Mouse (Mus musculus) heart, embryonic 15.5 days (tissue): Measurements from ENCODE around the gene Aff3. TPM values are rescaled to one million over a fixed set of nuclear protein-coding genes. Genes with fewer than 3 reads are reported as not detected.

Experiments
- ATAC-seq: fragments of 200-750 bp; cut with Nextera tagmentation; replicated peaks from 2 replicates; pipeline ENCODE4 v1.8.0; 2017; ENCODE audit warnings: low read depth, moderate TSS enrichment; ENCODE audit not compliant: insufficient number of reproducible peaks, insufficient read depth, low FRiP score
- H3K27ac ChIP-seq: fragments of 300-500 bp; sonication (generic); 2 replicates; pipeline ENCODE4 v1.5.1; 2015; ENCODE audit warnings: mild to moderate bottlenecking, inconsistent platforms
- H3K27me3 ChIP-seq: fragments of 300-500 bp; sonication (generic); 2 replicates; pipeline ENCODE4 v1.6.1; 2015; ENCODE audit warnings: inconsistent platforms
- H3K36me3 ChIP-seq: fragments of 300-500 bp; sonication (generic); 2 replicates; pipeline ENCODE4 v1.6.1; 2015; ENCODE audit warnings: mild to moderate bottlenecking, inconsistent platforms
- H3K4me1 ChIP-seq: fragments of 300-500 bp; sonication (generic); replicated peaks from 2 replicates; pipeline ENCODE4 v1.6.1; 2015; ENCODE audit warnings: inconsistent platforms
- H3K4me2 ChIP-seq: fragments of 300-500 bp; sonication (generic); 2 replicates; pipeline ENCODE4 v1.6.1; 2015; ENCODE audit warnings: inconsistent platforms, mild to moderate bottlenecking, moderate library complexity
- H3K4me3 ChIP-seq: fragments of 300-500 bp; sonication (generic); 2 replicates; pipeline ENCODE4 v1.5.1; 2015; ENCODE audit warnings: mild to moderate bottlenecking, inconsistent platforms
- H3K9ac ChIP-seq: fragments of 300-500 bp; sonication (generic); 2 replicates; pipeline ENCODE4 v1.6.1; 2015; ENCODE audit warnings: mild to moderate bottlenecking, inconsistent platforms
- H3K9me3 ChIP-seq: fragments of 300-500 bp; sonication (generic); replicated peaks from 2 replicates; pipeline ENCODE4 v1.6.1; 2016; ENCODE audit warnings: inconsistent platforms
- WGBS: fragments of 180-500 bp; shearing (Covaris S2); methylation state at CpG from one replicate; pipeline ENCODE4 v1.1.7; 2015; ENCODE audit warnings: mixed read lengths; 5-methylcytosine and 5-hydroxymethylcytosine counted together
- polyA plus RNA-seq: library from polyadenylated mRNA; unstranded; fragments of >200 nt; fragmentation: Nextera tagmentation; extraction: Ambion mirVana; gene quantifications from 2 replicates; pipeline ENCODE4 v1.2.1, GENCODE M21; 2015

Gene Aff3
- polyA plus RNA-seq, 1 experiment from 2014 or later, result 2.2 TPM

DNA sequence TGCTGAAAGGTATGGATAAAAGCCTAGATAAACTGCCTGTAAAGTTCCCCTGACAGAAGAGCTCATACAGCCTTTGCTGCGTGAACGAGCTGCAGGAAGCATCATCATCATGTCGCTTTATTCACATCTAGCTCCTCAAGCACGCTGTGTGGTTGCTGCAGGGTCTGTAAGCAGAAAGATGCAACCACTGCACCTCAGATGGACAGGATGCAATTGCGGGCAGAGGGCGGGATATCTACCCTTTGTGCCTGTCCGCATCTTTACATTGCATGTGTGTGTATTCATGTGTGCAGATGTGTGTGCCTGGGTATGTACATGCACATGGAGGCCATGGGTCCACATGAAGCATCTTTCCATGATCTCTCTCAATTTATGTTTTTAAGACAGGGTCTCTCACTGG is 373.9 kb downstream of the Aff3 start:
- no peak for ATAC-seq
- H3K27me3 ChIP-seq, result no peaks in the 10 kb centered on the region
- no peak overlapping the region for H3K4me3 ChIP-seq
- H3K4me1 ChIP-seq, result peaks cover 9% of the 10 kb centered on the region
- H3K4me2 ChIP-seq, result no peak overlapping the region
- H3K9ac ChIP-seq, result no peak overlapping the region
- 85% methylated on average over 7 of the region's 7 CpGs for WGBS
- no peaks in the 10 kb centered on the region for H3K9me3 ChIP-seq
- no peak overlapping the region for H3K27ac ChIP-seq
- no peaks in the 10 kb centered on the region for H3K36me3 ChIP-seq

GRCm38 (mm10) chr1:38289891-38290290 is 374.9 kb downstream of the Aff3 start:
- no peaks in the 10 kb centered on the region for H3K27me3 ChIP-seq
- peaks cover 9% of the 10 kb centered on the region for H3K4me1 ChIP-seq
- H3K36me3 ChIP-seq, result no peaks in the 10 kb centered on the region
- no peak for ATAC-seq
- H3K9me3 ChIP-seq, result no peaks in the 10 kb centered on the region
- no peak overlapping the region for H3K4me3 ChIP-seq
- WGBS, result 47% methylated on average over 5 of the region's 5 CpGs
- no peak overlapping the region for H3K4me2 ChIP-seq
- H3K27ac ChIP-seq, result no peak overlapping the region
- no peak overlapping the region for H3K9ac ChIP-seq

DNA sequence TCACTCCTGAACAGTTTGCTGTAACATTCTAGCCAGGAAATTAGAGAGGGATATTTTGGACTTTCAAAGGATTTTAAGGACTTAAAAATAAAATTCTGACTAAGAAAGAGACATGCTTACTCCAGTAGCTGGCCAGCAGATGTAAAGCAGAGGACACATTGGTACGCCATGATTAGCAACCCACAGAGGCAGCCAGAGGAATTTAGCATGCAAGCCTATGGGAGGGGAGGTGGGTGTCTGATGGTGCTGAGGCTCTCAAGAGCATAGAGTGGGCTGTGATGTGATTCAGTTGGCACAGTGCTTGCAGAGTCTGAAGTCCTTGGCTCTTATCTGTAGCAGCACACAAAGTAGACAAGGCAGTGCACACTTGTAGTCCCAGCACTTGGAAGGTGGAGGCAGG is 376.0 kb downstream of the Aff3 start:
- H3K4me2 ChIP-seq, result no peak overlapping the region
- ATAC-seq, result peak; percentile 35; the same call in 1 of the 2 replicates
- 54% methylated on average over 1 of the region's 1 CpGs for WGBS
- peaks cover 9% of the 10 kb centered on the region for H3K4me1 ChIP-seq
- no peaks in the 10 kb centered on the region for H3K27me3 ChIP-seq
- no peak overlapping the region for H3K27ac ChIP-seq
- H3K9me3 ChIP-seq, result no peaks in the 10 kb centered on the region
- no peak overlapping the region for H3K9ac ChIP-seq
- no peak overlapping the region for H3K4me3 ChIP-seq
- H3K36me3 ChIP-seq, result no peaks in the 10 kb centered on the region

DNA sequence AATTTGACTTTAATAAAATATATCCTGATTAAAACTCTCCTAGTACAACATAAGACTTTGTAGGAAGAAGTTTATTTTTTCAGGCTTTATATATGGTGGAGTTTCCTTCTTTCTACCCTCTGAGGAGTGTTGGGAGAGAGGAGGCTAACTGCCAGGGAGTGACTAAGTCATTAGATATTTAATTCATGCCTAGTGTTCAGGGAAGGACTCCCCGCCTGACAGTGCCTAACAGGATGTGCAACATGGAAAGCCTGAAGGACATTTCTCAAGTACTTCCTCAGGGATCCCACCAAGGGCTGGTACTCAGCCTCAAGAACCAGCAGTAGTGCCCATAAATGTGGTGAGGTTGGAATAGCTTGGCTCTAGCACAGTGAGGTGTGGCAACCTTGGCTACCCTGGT is 378.2 kb downstream of the Aff3 start:
- Histone ChIP-seq H3K9ac (no peak overlapping the region), H3K36me3 (no peaks in the 10 kb centered on the region), H3K4me2 (no peak overlapping the region), H3K4me3 (no peak overlapping the region), H3K9me3 (no peaks in the 10 kb centered on the region), H3K27ac (no peak overlapping the region), H3K4me1 (peaks cover 5% of the 10 kb centered on the region), H3K27me3 (no peaks in the 10 kb centered on the region)
- ATAC-seq, result no peak
- 59% methylated on average over 1 of the region's 1 CpGs for WGBS

- no peak overlapping the region for H3K27ac ChIP-seq
- no peaks in the 10 kb centered on the region for H3K4me1 ChIP-seq
- WGBS, result 81% methylated on average over 7 of the region's 7 CpGs
- H3K9ac ChIP-seq, result no peak overlapping the region
- H3K27me3 ChIP-seq, result no peaks in the 10 kb centered on the region
- no peaks in the 10 kb centered on the region for H3K9me3 ChIP-seq
- ATAC-seq, result no peak
- no peaks in the 10 kb centered on the region for H3K36me3 ChIP-seq
- no peak overlapping the region for H3K4me2 ChIP-seq
- H3K4me3 ChIP-seq, result no peak overlapping the region
These were observed 384.2 kb downstream of the Aff3 start for GRCm38 (mm10) chr1:38280549-38280948.

DNA sequence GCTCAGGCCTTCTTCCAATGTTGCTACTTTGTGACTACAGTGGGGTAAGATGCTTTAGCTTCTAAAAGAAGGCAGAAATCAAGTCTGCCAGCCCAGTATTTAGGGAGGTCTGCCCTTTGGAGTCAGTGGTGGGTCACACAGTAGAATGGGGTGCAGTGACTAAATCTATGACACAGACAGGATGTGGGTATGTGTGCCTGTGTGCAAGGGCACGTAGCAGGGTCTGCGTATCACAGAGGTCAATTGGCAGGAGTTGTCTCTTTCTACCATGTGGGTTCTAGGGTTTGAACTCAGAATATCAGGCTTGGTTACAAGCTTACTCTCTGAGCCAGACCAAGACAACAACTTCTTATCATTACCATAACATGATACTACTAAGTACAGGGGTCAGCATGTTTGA is 393.4 kb downstream of the Aff3 start:
- no peak for ATAC-seq
- H3K9ac ChIP-seq, result no peak overlapping the region
- no peaks in the 10 kb centered on the region for H3K36me3 ChIP-seq
- H3K4me1 ChIP-seq, result peaks cover 10% of the 10 kb centered on the region; the same call in 1 of the 2 replicates
- H3K4me2 ChIP-seq, result no peak overlapping the region
- no peaks in the 10 kb centered on the region for H3K9me3 ChIP-seq
- H3K4me3 ChIP-seq, result no peak overlapping the region
- H3K27ac ChIP-seq, result no peak overlapping the region
- no peaks in the 10 kb centered on the region for H3K27me3 ChIP-seq
- WGBS, result 86% methylated on average over 2 of the region's 2 CpGs

- Histone ChIP-seq H3K4me3 (no peak overlapping the region), H3K27me3 (no peaks in the 10 kb centered on the region), H3K4me2 (peak overlapping the region; percentile 30), H3K27ac (no peak overlapping the region), H3K9ac (no peak overlapping the region), H3K4me1 (peaks cover 10% of the 10 kb centered on the region; the same call in 1 of the 2 replicates), H3K9me3 (no peaks in the 10 kb centered on the region), H3K36me3 (no peaks in the 10 kb centered on the region)
- no peak for ATAC-seq
- 51% methylated on average over 20 of the region's 20 CpGs for WGBS
These were observed 396.3 kb downstream of the Aff3 start for GRCm38 (mm10) chr1:38268246-38269042.

DNA sequence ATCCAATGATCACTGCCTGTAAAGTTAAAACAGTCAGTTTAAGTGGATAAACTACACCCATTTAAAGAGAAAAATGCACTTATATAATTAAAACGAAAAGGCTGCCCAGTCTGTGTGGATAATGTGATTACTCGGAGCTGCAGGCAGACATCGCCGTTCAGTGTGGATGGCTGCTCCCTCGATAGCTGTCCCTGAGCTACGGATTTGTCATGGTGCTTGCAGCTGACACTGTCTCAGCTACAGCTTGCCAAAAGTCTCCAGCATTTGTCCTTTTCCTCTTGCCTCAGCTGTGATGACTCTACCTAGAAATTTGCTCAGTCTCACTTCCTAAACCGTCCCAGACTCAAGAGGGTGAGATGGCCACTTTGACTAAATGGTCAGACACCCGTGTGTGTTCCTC is 401.5 kb downstream of the Aff3 start:
- H3K4me2 ChIP-seq, result no peak overlapping the region
- ATAC-seq, result no peak
- no peaks in the 10 kb centered on the region for H3K9me3 ChIP-seq
- no peaks in the 10 kb centered on the region for H3K36me3 ChIP-seq
- WGBS, result 47% methylated on average over 8 of the region's 8 CpGs
- H3K4me3 ChIP-seq, result no peak overlapping the region
- no peak overlapping the region for H3K9ac ChIP-seq
- no peaks in the 10 kb centered on the region for H3K27me3 ChIP-seq
- H3K4me1 ChIP-seq, result peaks cover 9% of the 10 kb centered on the region
- H3K27ac ChIP-seq, result no peak overlapping the region

DNA sequence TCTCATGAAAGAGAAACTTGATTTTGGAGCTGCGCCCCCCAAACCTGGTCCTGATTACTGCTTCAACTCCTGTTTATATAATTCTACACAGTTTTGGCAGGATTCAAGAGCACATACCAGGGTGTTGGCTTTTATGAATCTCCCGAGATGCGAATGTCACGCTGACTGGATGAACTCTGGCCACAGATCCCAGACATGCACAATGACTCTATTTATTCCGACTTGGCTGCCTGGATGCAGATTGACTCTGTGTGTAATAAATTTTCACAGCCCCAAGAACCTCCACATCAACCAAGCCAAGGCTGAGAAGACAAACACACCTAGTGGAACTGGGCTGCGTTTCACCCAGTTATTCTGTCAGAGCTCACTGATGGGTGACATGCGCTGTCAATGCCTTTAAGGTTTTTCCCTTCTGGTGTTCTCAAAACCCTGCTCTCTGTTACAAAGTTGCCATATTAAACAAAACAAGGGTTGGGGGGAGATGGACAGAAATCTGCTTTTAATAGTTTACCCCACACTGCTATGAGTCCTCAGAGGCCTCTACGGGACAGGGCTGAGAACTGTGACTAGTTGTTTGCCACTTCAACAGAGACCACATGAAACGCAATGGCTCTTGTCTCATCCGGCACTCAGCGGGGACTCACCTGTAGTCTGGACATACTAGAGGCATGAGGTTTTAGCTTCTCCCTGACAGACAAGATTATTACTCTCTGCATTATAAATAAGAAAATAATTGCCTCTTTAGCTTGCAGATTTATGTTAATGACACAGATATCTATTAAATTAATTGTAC is 402.2 kb downstream of the Aff3 start:
- Histone ChIP-seq H3K4me2 (no peak overlapping the region), H3K4me1 (peaks cover 4% of the 10 kb centered on the region), H3K4me3 (no peak overlapping the region), H3K9me3 (no peaks in the 10 kb centered on the region), H3K27ac (0 out of 2 replicates have a peak overlapping the region, but pooled peaks have one; percentile 6), H3K27me3 (no peaks in the 10 kb centered on the region), H3K9ac (no peak overlapping the region), H3K36me3 (no peaks in the 10 kb centered on the region)
- peak; percentile 47; the same call in 1 of the 2 replicates for ATAC-seq
- WGBS, result 68% methylated on average over 11 of the region's 11 CpGs

DNA sequence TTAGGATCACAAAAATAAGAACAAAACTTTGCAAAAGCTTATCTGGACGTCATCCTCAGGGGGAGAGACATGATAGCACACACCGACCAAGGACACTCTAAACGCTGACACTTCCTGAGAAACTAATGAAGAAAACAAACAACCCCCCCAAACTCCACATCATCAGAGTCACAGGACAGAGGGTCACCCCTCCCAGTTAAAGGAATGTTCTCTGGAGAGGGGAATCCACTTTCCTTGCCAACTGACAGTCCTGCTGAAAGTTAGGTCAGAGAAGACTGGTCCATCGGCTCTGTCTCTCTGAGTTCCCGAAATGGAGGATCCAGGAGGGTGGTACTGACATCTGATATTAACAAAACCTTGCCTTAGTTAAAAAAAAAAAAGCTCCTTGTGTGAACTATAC is 403.7 kb downstream of the Aff3 start:
- H3K27me3 ChIP-seq, result no peaks in the 10 kb centered on the region
- H3K9me3 ChIP-seq, result no peaks in the 10 kb centered on the region
- ATAC-seq, result no peak
- H3K9ac ChIP-seq, result no peak overlapping the region
- no peaks in the 10 kb centered on the region for H3K36me3 ChIP-seq
- peaks cover 4% of the 10 kb centered on the region for H3K4me1 ChIP-seq
- no peak overlapping the region for H3K27ac ChIP-seq
- 51% methylated on average over 5 of the region's 5 CpGs for WGBS
- no peak overlapping the region for H3K4me3 ChIP-seq
- H3K4me2 ChIP-seq, result no peak overlapping the region

GRCm38 (mm10) chr1:38259541-38260338 is 405.0 kb downstream of the Aff3 start:
- Histone ChIP-seq H3K27ac (no peak overlapping the region), H3K27me3 (no peaks in the 10 kb centered on the region), H3K4me1 (peaks cover 4% of the 10 kb centered on the region), H3K4me3 (no peak overlapping the region), H3K9me3 (no peaks in the 10 kb centered on the region), H3K9ac (no peak overlapping the region), H3K36me3 (no peaks in the 10 kb centered on the region), H3K4me2 (no peak overlapping the region)
- 66% methylated on average over 10 of the region's 10 CpGs for WGBS
- ATAC-seq, result no peak
